Mouse (Mus musculus): Measurements from ENCODE around the gene Dgkz.
A peak's percentile ranks its signal among the peaks of the same experiment; 100 is the strongest.

Gene Dgkz

DNA sequence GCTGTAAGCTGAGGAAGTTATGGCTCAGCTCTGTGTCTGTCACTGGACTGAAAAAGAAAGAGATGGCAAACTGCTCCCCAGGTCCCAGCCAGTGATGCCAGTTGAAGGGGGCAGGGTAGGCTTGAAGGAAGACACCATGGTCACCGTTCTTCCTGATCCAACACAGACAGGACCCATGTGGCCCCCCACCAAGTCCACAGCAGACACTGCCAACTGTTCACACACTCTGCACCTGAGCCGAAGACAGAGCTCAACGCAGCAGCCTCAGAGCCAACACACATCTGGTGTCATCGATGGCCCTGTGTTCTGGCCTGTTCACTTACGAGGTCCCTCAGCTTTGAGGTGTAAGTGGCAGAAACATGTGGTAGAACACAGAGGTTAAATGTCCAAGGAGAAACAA is 15.2 kb downstream of the Dgkz start:
- no peak for DNase-seq (ENCODE audit: extremely low spot score)

DNA sequence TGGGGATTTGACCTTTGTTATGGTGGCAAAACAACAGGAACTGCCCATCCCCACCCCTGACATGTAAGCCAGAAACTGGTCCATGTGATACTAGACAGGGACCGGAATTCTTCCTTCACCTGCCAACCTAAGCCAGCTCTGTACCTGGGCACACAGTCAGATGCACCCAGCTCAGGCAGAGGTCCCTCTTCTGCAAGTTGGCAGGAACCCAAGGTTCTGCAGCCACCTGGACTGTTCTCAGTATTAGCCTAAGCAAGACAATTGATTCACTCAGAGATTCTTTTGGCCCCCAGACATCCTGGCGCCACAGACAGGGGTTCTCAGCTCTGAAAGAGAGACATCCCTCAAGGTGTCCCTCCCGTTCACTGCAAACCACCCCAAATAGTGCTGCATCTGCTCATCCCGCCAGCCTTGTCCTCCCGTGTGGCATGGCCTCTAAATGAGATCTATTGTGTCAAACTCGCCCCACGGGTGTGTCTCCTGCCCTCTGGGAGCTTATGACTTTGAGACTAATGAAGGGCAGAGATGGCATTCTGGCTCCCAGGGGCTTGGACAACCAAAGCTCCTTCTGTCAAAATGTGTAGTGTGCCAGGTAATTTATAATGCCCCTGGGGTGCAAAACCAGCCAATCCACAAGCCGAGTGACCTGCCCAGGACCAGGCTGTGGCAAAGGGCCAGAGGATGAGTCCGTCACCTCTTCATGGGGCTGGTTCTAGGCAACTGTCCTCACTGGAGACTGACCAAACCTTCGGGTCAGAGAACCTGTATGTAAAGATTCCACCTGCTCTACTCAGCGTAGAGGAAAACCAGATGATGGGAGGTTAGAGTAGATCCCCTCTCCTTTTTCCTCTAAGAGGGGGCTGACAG is 15.9 kb downstream of the Dgkz start:
- no peak for DNase-seq (ENCODE audit: extremely low spot score)

DNA sequence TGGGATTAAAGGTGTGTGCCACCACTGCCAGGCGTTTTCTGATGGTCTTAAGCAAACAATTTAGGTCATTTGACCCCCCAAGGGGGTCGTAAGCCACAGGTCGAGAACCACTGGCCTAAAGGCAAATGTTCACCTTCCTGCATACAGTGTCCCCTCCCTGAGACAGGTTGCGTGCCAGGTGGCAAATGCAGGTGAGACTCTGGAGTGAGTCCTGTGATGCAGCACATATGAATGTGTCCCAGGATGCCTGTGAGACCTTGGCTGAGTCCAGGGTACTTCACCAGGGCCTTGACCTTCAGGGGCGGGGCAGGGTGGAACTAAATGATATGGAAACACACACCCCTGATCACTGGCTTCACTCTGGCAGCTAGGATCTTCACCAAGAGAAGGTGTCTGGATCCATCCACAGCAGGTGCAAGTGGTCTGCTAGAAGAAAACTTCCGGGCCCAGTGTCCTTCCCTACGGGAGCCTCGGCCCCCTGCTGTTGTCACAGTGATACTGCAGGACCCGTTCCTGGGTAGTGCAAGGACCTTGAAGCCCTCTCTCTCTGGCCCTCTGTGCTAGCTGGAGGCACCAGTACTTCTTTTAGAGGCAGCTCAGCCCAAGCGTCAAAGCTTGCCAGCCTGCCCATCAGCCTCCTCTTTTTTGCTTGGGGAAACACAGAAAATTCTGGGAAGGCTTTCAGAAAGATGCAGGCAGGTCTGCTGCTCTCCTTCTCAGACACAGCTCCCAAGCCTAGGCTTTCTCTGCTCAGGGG is 16.8 kb downstream of the Dgkz start:
- no peak for DNase-seq (ENCODE audit: extremely low spot score)

DNA sequence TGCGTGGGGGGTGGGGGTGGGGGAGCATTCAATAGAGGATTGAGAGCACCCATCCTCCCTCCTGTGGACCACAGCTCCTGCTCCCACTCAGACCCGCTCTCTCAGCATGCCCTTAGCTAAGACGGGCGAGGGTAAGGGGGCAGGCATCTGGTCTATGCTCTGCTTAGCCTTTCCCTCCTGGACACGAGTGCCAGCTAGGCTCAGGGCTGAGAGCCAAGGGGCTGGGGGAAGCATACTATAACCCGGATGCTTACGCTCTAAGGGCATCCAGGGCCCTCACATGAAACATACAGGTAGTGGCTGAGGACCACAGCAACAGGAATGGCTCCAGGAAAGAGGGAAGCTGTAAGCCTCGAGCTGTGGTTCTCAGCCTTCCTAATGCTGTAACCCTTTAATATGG is 17.6 kb downstream of the Dgkz start:
- no peak for DNase-seq (ENCODE audit: extremely low spot score)

- no peak for DNase-seq (ENCODE audit: extremely low spot score)
These were observed 18.6 kb downstream of the Dgkz start for GRCm38 (mm10) chr2:91957096-91957495.

- DNase-seq (ENCODE audit: extremely low spot score): no peak
These were observed 19.8 kb downstream of the Dgkz start for GRCm38 (mm10) chr2:91955875-91956274.

- no peak for DNase-seq (ENCODE audit: extremely low spot score)
These were observed 20.5 kb downstream of the Dgkz start for GRCm38 (mm10) chr2:91955121-91955591.

DNA sequence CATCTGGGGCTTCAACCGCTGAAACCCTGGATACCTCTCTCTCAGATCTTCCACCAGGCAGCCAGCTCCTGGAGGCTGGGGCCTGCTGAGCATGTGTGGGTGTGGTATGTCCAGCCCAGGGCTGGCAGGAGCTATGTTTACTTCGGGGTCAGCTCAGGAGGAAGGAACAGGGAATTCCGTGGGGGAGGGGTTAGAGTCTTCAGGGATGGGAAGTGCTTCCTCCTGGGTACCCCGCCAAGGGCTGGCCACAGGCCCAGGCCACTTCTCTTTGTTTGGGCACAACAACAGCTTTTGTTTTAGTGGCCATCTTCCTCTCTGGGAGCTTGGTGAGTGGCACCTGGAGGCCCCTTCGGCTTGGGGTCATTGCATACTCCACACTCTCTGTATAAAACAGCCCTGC is 21.8 kb downstream of the Dgkz start:
- DNase-seq (ENCODE audit: extremely low spot score): no peak

- DNase-seq (ENCODE audit: extremely low spot score): peak; percentile 55
These were observed 25.2 kb downstream of the Dgkz start for GRCm38 (mm10) chr2:91950275-91951085.

DNA sequence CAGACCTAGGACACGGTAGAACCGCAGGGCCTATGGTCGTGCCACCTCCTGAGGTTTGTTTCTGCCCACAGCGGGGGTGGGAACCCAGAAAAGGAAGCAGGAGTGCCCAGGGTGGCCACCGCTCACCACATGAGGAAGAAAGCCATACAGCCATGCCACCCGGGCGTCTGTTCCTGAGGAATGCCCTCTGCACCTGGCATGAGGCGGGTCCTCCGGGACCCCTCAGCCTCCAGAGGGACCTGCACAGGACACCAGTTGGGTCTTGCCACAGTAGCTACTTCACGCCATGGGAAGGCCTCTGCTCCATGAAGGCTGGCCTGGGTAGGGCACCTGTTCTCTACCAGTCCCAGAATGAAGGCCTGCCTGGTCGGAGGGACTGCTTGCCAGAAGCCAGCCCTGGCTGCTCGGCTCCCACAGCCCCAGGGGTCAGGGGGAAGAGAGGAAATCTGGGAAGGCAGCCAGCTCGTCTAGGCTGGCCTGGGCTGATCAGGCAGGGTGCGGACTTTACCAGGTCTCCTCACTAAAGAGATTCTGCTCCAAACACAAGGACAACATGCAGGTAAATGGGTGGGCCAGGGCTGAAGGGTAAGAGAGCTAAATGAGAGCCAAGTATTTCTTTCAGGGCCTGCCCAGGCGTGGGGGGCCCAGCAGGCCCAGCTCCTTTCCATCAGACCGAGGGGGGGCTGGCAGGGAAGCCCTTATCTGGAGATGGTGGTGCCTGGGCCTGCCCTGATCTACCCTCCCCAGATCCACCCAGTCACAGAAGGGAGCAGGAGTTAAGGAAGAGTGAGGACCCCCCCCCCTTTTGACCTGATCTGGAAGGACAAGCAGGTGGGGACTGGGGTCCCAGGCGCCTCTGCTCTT is 26.0 kb downstream of the Dgkz start:
- DNase-seq (ENCODE audit: extremely low spot score): no peak

DNA sequence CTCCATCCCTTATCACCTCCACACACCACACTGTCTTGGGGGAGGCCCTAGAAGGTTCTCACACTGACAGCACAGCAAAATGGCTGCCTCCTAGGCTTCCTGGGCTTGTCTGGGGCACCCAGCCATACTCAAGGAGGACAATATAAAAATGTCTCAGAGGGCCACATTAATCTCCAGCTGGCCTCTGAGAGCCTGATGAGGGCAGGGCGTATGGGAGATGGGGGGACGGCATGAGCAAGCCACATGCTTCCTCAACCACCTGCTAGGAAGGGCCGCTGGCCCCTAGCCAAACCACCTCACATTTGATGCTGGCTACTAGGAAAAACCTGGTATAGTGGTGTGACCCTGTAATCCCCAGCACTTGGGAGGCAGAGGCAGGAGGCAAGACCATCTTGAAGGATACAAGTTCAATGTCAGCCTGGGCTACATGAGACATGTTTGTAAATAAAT is 26.8 kb downstream of the Dgkz start:
- no peak for DNase-seq (ENCODE audit: extremely low spot score)

- DNase-seq (ENCODE audit: extremely low spot score): no peak
These were observed 27.5 kb downstream of the Dgkz start for GRCm38 (mm10) chr2:91948151-91948509.

GRCm38 (mm10) chr2:91947397-91948150 is 28.1 kb downstream of the Dgkz start:
- DNase-seq (ENCODE audit: extremely low spot score): no peak

- DNase-seq (ENCODE audit: extremely low spot score): no peak
These were observed 28.8 kb downstream of the Dgkz start for GRCm38 (mm10) chr2:91946836-91947235.

DNA sequence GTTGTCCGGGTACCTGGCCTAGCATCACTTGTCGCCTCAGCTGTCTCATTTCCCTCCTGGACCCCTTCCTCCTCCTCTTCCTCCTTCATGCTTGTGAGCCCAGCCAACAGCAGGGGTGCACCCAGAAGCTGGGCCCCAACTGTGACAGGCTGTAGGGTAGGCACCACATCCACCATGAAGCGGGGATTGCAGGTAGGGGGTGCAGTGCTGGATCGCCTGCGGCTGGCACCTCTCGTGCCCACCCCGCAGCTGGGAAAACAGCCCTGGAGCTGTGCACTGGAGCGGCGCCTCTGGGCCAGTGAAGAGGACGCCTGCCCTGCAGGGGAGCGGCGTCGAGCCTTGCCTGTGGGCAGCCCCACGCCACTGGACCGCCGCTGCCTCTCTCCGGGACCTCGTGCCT is 30.2 kb downstream of the Dgkz start, which contains the start of gene Gm9821:
Gm9821 (plus strand) TSS at position 221 of the 400 bp plus-strand sequence.
- no peak for DNase-seq (ENCODE audit: extremely low spot score)

- peak; percentile 78 for DNase-seq (ENCODE audit: extremely low spot score)
These were observed 31.3 kb downstream of the Dgkz start for GRCm38 (mm10) chr2:91944170-91944950.

GRCm38 (mm10) chr2:91942356-91942755 is 33.3 kb downstream of the Dgkz start:
- no peak for DNase-seq (ENCODE audit: extremely low spot score)

GRCm38 (mm10) chr2:91939303-91939935 is 36.2 kb downstream of the Dgkz start:
- DNase-seq (ENCODE audit: extremely low spot score): no peak

GRCm38 (mm10) chr2:91936154-91936553 is 39.5 kb downstream of the Dgkz start:
- DNase-seq (ENCODE audit: extremely low spot score): no peak

Data from embryo, embryonic 9.5 days (tissue).